9 mouse cellular contexts compared by ENCODE assay signal in the genomic region with DNA sequence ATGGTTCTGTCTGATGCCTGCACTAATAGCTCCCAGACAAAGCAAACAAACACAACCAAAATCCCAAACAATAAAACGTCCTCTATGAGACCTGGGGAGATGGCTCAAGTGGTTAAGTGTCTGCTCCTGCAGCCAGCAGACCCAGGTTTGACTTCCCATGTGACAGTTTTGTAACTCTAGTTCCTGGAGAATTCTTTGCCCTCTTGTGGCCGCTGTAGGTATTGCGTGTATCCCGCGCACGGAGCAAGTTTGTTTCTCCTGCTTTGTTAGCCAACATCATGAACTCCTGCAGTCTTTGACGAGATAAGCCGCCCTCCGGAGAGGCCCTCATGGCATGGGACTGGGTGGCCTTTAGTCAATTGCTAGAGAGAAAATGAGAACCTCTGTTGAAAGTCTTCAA. TPM values are rescaled to one million over a fixed set of nuclear protein-coding genes. Genes with fewer than 3 reads are reported as not detected.
DNase-seq lines count a peak whose midpoint lies in the region; ATAC-seq lines count a peak whose summit lies in the region.
"Had no signal": no experiment of that assay in that cellular context is flagged by ENCODE, and none has a peak within 500 bp of the region (broad histone marks: within the 10 kb centered on the region; RNA-seq: fewer than 3 reads in every experiment).

No protein-coding gene starts in this region.

- DNase-seq in hindbrain, embryonic 14.5 days (ENCODE audit: low spot score) = peak; percentile 78
- peak; percentile 81 for DNase-seq in ES-CJ7 (ENCODE audit: low read depth, low spot score)
- peak; percentile 45 for DNase-seq in cerebellum, adult 9-11 months
- DNase-seq in gastrocnemius, postnatal 4 days (ENCODE audit: low spot score in 2 of 2) = peak; percentile 58 to 67
- peak; percentile 65 to 90 for DNase-seq in layer of hippocampus, postnatal 25 days (ENCODE audit: extremely low spot score in 1 of 2, low spot score in 1 of 2)
- peak; percentile 80 for DNase-seq in splenic B cell, adult 2 months (ENCODE audit: low read depth, low spot score)

- no peak overlapping the region for H3K9ac ChIP-seq in hindbrain, embryonic 14.5 days
- no peak overlapping the region for H3K9ac ChIP-seq in hindbrain, embryonic 12.5 days
- H3K9ac ChIP-seq: midbrain, embryonic 12.5 days had no signal

- no peak for ATAC-seq in hindbrain, embryonic 14.5 days (ENCODE audit: low FRiP score)
- ATAC-seq in hindbrain, embryonic 12.5 days (ENCODE audit: low FRiP score) = no peak
- ATAC-seq in megakaryocyte progenitor cell, adult 5-6 weeks (replicated peaks; ENCODE audit: poor library complexity) = peak; percentile 80

- H3K9me3 ChIP-seq in hindbrain, embryonic 14.5 days (ENCODE audit: control insufficient read depth, low read length) = no peaks in the 10 kb centered on the region
- H3K9me3 ChIP-seq in hindbrain, embryonic 12.5 days (replicated peaks) = no peaks in the 10 kb centered on the region
- H3K9me3 ChIP-seq: midbrain, embryonic 12.5 days had no signal

- 3% methylated on average over 9 of the region's 9 CpGs for WGBS in hindbrain, embryonic 14.5 days
- WGBS in hindbrain, embryonic 12.5 days = 2% methylated on average over 9 of the region's 9 CpGs

- no peak overlapping the region for H3K4me3 ChIP-seq in hindbrain, embryonic 14.5 days (replicated peaks; ENCODE audit: low read length)
- H3K4me3 ChIP-seq in hindbrain, embryonic 12.5 days = no peak overlapping the region
- H3K4me3 ChIP-seq: midbrain, embryonic 12.5 days had no signal

- H3K27ac ChIP-seq in hindbrain, embryonic 14.5 days = no peak overlapping the region
- H3K27ac ChIP-seq in hindbrain, embryonic 12.5 days = no peak overlapping the region
- H3K27ac ChIP-seq: midbrain, embryonic 12.5 days had no signal

- H3K4me2 ChIP-seq in hindbrain, embryonic 14.5 days (replicated peaks) = no peak overlapping the region
- no peak overlapping the region for H3K4me2 ChIP-seq in hindbrain, embryonic 12.5 days (replicated peaks)
- H3K4me2 ChIP-seq: midbrain, embryonic 12.5 days had no signal

- no peaks in the 10 kb centered on the region for H3K4me1 ChIP-seq in hindbrain, embryonic 14.5 days (replicated peaks; ENCODE audit: control insufficient read depth, insufficient read depth, low read length)
- H3K4me1 ChIP-seq in hindbrain, embryonic 12.5 days = peaks cover 12% of the 10 kb centered on the region; the same call in 1 of the 2 replicates

- no peaks in the 10 kb centered on the region for H3K27me3 ChIP-seq in hindbrain, embryonic 14.5 days (ENCODE audit: control insufficient read depth, insufficient read depth, low read length)
- H3K27me3 ChIP-seq in hindbrain, embryonic 12.5 days = no peaks in the 10 kb centered on the region
- no peaks in the 10 kb centered on the region for H3K27me3 ChIP-seq in splenic B cell, adult 2 months (ENCODE audit: control insufficient read depth, insufficient read depth, low read length, poor library complexity, severe bottlenecking)

- no peaks in the 10 kb centered on the region for H3K36me3 ChIP-seq in hindbrain, embryonic 14.5 days (replicated peaks; ENCODE audit: control insufficient read depth, insufficient read depth)
- no peaks in the 10 kb centered on the region for H3K36me3 ChIP-seq in hindbrain, embryonic 12.5 days
- H3K36me3 ChIP-seq in splenic B cell, adult 2 months (ENCODE audit: control insufficient read depth, insufficient read depth, low read length, poor library complexity, severe bottlenecking) = no peaks in the 10 kb centered on the region
- H3K36me3 ChIP-seq: midbrain, embryonic 12.5 days had no signal

RNA-seq across cellular contexts. Expression of a gene that starts 20.2 kb away (rescaled TPM):
- 478 and 522 TPM in 2 replicates for polyA plus RNA-seq in hindbrain, embryonic 14.5 days (2014; fragmentation: Nextera tagmentation; extraction: Ambion mirVana)
- 564 and 574 TPM in 2 replicates for polyA plus RNA-seq in hindbrain, embryonic 12.5 days (2016; fragmentation: Nextera tagmentation; extraction: Ambion mirVana)
- total RNA-seq in gastrocnemius, postnatal 4 days (2021) = 100 to 1,000 TPM; 689 to 696 TPM
- total RNA-seq in layer of hippocampus, postnatal 25 days (2021) = 100 to 1,000 TPM; 275 to 303 TPM
- total RNA-seq in megakaryocyte progenitor cell, adult 5-6 weeks (2015) = 2,102 and 2,150 TPM in 2 replicates
- total RNA-seq in megakaryocyte progenitor cell, adult 5-6 weeks (2017) = 2,250 and 2,701 TPM in 2 replicates

RNA-seq across cellular contexts. Expression of a gene that starts 51.9 kb away (rescaled TPM):
- polyA plus RNA-seq in hindbrain, embryonic 14.5 days (2014; fragmentation: Nextera tagmentation; extraction: Ambion mirVana) = 4.3 and 4.4 TPM in 2 replicates
- polyA plus RNA-seq in hindbrain, embryonic 12.5 days (2016; fragmentation: Nextera tagmentation; extraction: Ambion mirVana) = 1.1 and 1.3 TPM in 2 replicates
- not detected for total RNA-seq in gastrocnemius, postnatal 4 days (2021)
- 1 to 10 TPM; 6.1 to 6.6 TPM for total RNA-seq in layer of hippocampus, postnatal 25 days (2021)
- not detected in 2 replicates for total RNA-seq in megakaryocyte progenitor cell, adult 5-6 weeks (2015)
- total RNA-seq in megakaryocyte progenitor cell, adult 5-6 weeks (2017) = not detected in 2 replicates

Comparison
In these comparisons a context has a peak if more than half of its experiments do, and no peak if none do; other contexts are left out.
1. RNA of a gene that starts 51.9 kb away (total RNA-seq): 6.1 to 6.6 TPM in layer of hippocampus, postnatal 25 days; not detected in gastrocnemius, postnatal 4 days and not detected in megakaryocyte progenitor cell, adult 5-6 weeks; every median in the first group is over 4 times any median in the second.
2. Peak in every context shown above with its lines, with median percentiles within 50 percentile points of each other: DNase-seq.